ENCODE assay signal across 16 mouse cellular contexts in genomic region chr9:64555620-64556019, GRCm38 (mm10).
DNase-seq lines count a peak whose midpoint lies in the region; ATAC-seq lines count a peak whose summit lies in the region.
"Had no signal": no experiment of that assay in that cellular context is flagged by ENCODE, and none has a peak within 500 bp of the region (broad histone marks: within the 10 kb centered on the region; RNA-seq: fewer than 3 reads in every experiment).

No protein-coding gene starts in this region.

- H3K4me2 ChIP-seq in forebrain, embryonic 14.5 days (ENCODE audit: low read length) = no peak overlapping the region
- H3K4me2 ChIP-seq in midbrain, embryonic 11.5 days = no peak overlapping the region
- H3K4me2 ChIP-seq: intestine, embryonic 15.5 days; limb, embryonic 12.5 days; neural tube, embryonic 12.5 days had no signal

- H3K36me3 ChIP-seq in forebrain, embryonic 14.5 days (ENCODE audit: control insufficient read depth, insufficient read depth, low read length) = no peaks in the 10 kb centered on the region
- no peaks in the 10 kb centered on the region for H3K36me3 ChIP-seq in midbrain, embryonic 11.5 days (ENCODE audit: control insufficient read depth, insufficient read depth, low read length)
- H3K36me3 ChIP-seq: intestine, embryonic 15.5 days; limb, embryonic 12.5 days; neural tube, embryonic 12.5 days had no signal

- no peak overlapping the region for H3K27ac ChIP-seq in forebrain, embryonic 14.5 days (ENCODE audit: low read depth, low read length)
- H3K27ac ChIP-seq in midbrain, embryonic 11.5 days (ENCODE audit: low read depth, low read length) = no peak overlapping the region
- H3K27ac ChIP-seq: intestine, embryonic 15.5 days; kidney, postnatal 0 days; limb, embryonic 12.5 days; neural tube, embryonic 12.5 days had no signal

- H3K9me3 ChIP-seq in forebrain, embryonic 14.5 days (replicated peaks; ENCODE audit: control insufficient read depth, low read length) = no peaks in the 10 kb centered on the region
- no peaks in the 10 kb centered on the region for H3K9me3 ChIP-seq in midbrain, embryonic 11.5 days (ENCODE audit: control insufficient read depth, low read length)
- H3K9me3 ChIP-seq: intestine, embryonic 15.5 days; limb, embryonic 12.5 days; megakaryocyte, embryonic 14.5 days; neural tube, embryonic 12.5 days had no signal

- peaks cover 5% of the 10 kb centered on the region; the same call in 1 of the 2 replicates for H3K4me1 ChIP-seq in forebrain, embryonic 14.5 days (ENCODE audit: control insufficient read depth, insufficient read depth, low read length)
- H3K4me1 ChIP-seq in midbrain, embryonic 11.5 days (ENCODE audit: control insufficient read depth, insufficient read depth, low read length) = no peaks in the 10 kb centered on the region; the same call in 1 of the 2 replicates
- H3K4me1 ChIP-seq: intestine, embryonic 15.5 days; limb, embryonic 12.5 days; megakaryocyte, embryonic 14.5 days had no signal

- 0 out of 2 replicates have a peak overlapping the region, but pooled peaks have one; percentile 7 for H3K9ac ChIP-seq in forebrain, embryonic 14.5 days (ENCODE audit: low read length)
- H3K9ac ChIP-seq in midbrain, embryonic 11.5 days (ENCODE audit: low read length) = no peak overlapping the region
- H3K9ac ChIP-seq: intestine, embryonic 15.5 days; limb, embryonic 12.5 days; neural tube, embryonic 12.5 days had no signal

- DNase-seq in right cerebral cortex, postnatal 4 days = peak; percentile 14
- DNase-seq in right cerebral cortex, adult 2 months (ENCODE audit: low spot score in 2 of 2) = no peak
- peak; percentile 67 for DNase-seq in forebrain, embryonic 14.5 days (ENCODE audit: low spot score)
- peak; percentile 56 for DNase-seq in midbrain, embryonic 11.5 days (ENCODE audit: low spot score, missing footprints)
- DNase-seq in retina, postnatal 1 day = no peak
- no peak for DNase-seq in MN1 (ENCODE audit: low spot score)
- DNase-seq: gastrocnemius, postnatal 36 days; lung, adult 2 months; right cerebral cortex, adult 18-20 months; thymus, adult 2 months had no signal

- 25% methylated on average over 7 of the region's 7 CpGs for WGBS in forebrain, embryonic 14.5 days
- 73% methylated on average over 7 of the region's 7 CpGs for WGBS in midbrain, embryonic 11.5 days

- H3K27me3 ChIP-seq in forebrain, embryonic 14.5 days (replicated peaks; ENCODE audit: control insufficient read depth, insufficient read depth, low read length) = no peaks in the 10 kb centered on the region
- no peaks in the 10 kb centered on the region for H3K27me3 ChIP-seq in midbrain, embryonic 11.5 days (ENCODE audit: control insufficient read depth, insufficient read depth, low read length)
- H3K27me3 ChIP-seq: intestine, embryonic 15.5 days; neural tube, embryonic 12.5 days had no signal

- ATAC-seq in forebrain, embryonic 14.5 days = peak; percentile 82
- no peak for ATAC-seq in midbrain, embryonic 11.5 days (ENCODE audit: low FRiP score)
- ATAC-seq in frontal cortex, adult (ENCODE audit: low TSS enrichment) = no peak
- ATAC-seq: intestine, embryonic 15.5 days had no signal

- H3K4me3 ChIP-seq in forebrain, embryonic 14.5 days (ENCODE audit: low read depth, low read length) = no peak overlapping the region
- no peak overlapping the region for H3K4me3 ChIP-seq in midbrain, embryonic 11.5 days (ENCODE audit: low read depth, low read length)
- H3K4me3 ChIP-seq: intestine, embryonic 15.5 days; limb, embryonic 12.5 days; megakaryocyte, embryonic 14.5 days; neural tube, embryonic 12.5 days had no signal

Comparison
In these comparisons a context has a peak if more than half of its experiments do, and no peak if none do; other contexts are left out.
1. DNase-seq: peak in right cerebral cortex, postnatal 4 days (single experiment), forebrain, embryonic 14.5 days (single experiment) and midbrain, embryonic 11.5 days (single experiment); none in right cerebral cortex, adult 2 months (0 of 2), retina, postnatal 1 day (single experiment) and MN1 (single experiment).